Mouse (Mus musculus) forebrain, postnatal 0 days (tissue): ENCODE results near the gene Nr1h4. TPM values are rescaled to one million over a fixed set of nuclear protein-coding genes. Genes with fewer than 3 reads are reported as not detected.
A peak's percentile ranks its signal among the peaks of the same experiment; 100 is the strongest.

Source experiments
- ATAC-seq: fragments of 200-750 bp; cut with Nextera tagmentation; 2 replicates; pipeline ENCODE4 v1.8.0; 2017; ENCODE audit warnings: mild to moderate bottlenecking, moderate library complexity
- DNase-seq: peaks from one replicate; pipeline ENCODE4 v3.0.0-alpha.2; 2015
- H3K27ac ChIP-seq: fragments of 300-500 bp; sonication (generic); 2 replicates; pipeline ENCODE4 v1.5.1; 2014; ENCODE audit warnings: low read depth, mild to moderate bottlenecking, antibody characterized with exemption, low read length, moderate library complexity, mixed read lengths
- H3K27me3 ChIP-seq: fragments of 300-500 bp; sonication (generic); 2 replicates; pipeline ENCODE4 v1.6.1; 2014; ENCODE audit warnings: mild to moderate bottlenecking, low read length, mixed read lengths; ENCODE audit not compliant: insufficient read depth
- H3K36me3 ChIP-seq: fragments of 300-500 bp; sonication (generic); 2 replicates; pipeline ENCODE4 v1.6.1; 2014; ENCODE audit warnings: mild to moderate bottlenecking, moderate library complexity; ENCODE audit not compliant: insufficient read depth
- H3K4me1 ChIP-seq: fragments of 300-500 bp; sonication (generic); 2 replicates; pipeline ENCODE4 v1.6.1; 2014; ENCODE audit warnings: antibody characterized with exemption; ENCODE audit not compliant: insufficient read depth
- H3K4me2 ChIP-seq: fragments of 300-500 bp; sonication (generic); 2 replicates; pipeline ENCODE4 v1.6.1; 2014; ENCODE audit warnings: low read depth, mild to moderate bottlenecking, moderate library complexity
- H3K4me3 ChIP-seq: fragments of 300-500 bp; sonication (generic); 2 replicates; pipeline ENCODE4 v1.5.1; 2014; ENCODE audit warnings: low read depth, low read length, mixed read lengths
- H3K9ac ChIP-seq: fragments of 300-500 bp; sonication (generic); 2 replicates; pipeline ENCODE4 v1.6.1; 2014; ENCODE audit warnings: mild to moderate bottlenecking
- H3K9me3 ChIP-seq: fragments of 300-500 bp; sonication (generic); 2 replicates; pipeline ENCODE4 v1.6.1; 2016; ENCODE audit warnings: low read length
- CTCF ChIP-seq: sonication (generic); IDR thresholded peaks from 2 replicates; pipeline ENCODE4 v1.5.1; 2016; ENCODE audit warnings: antibody characterized with exemption, control low read depth, low read depth
- WGBS: fragments of 180-500 bp; shearing (Covaris S2); extraction: QIAGEN DNeasy Blood & Tissue Kit; methylation state at CpG from one replicate; pipeline ENCODE4 v1.1.7; 2014; 5-methylcytosine and 5-hydroxymethylcytosine counted together
- polyA plus RNA-seq: library from polyadenylated mRNA; unstranded; fragments of >200 nt; fragmentation: Nextera tagmentation; extraction: Ambion mirVana; gene quantifications from 2 replicates; pipeline ENCODE4 v1.2.1, GENCODE M21; 2015
- total RNA-seq: library from RNA; depleted of rRNA; stranded (reverse); fragments of >200 nt; gene quantifications from 2 replicates; pipeline ENCODE4 v1.2.3, GENCODE M21; 2014

The Nr1h4 gene
- total and polyA plus RNA-seq, 2 experiments from 2014 or later = not detected

GRCm38 (mm10) chr10:89508567-89508966, 24.8 kb downstream of the Nr1h4 start:
- H3K9me3 ChIP-seq = no peaks in the 10 kb centered on the region
- 79% methylated on average over 2 of the region's 2 CpGs for WGBS
- H3K4me3 ChIP-seq = no peak overlapping the region
- DNase-seq (no peak), ATAC-seq (no peak)
- no peak overlapping the region for H3K4me2 ChIP-seq
- TF ChIP-seq CTCF = no peak
- H3K27me3 ChIP-seq = no peaks in the 10 kb centered on the region
- no peak overlapping the region for H3K27ac ChIP-seq
- no peaks in the 10 kb centered on the region for H3K36me3 ChIP-seq
- H3K4me1 ChIP-seq = no peaks in the 10 kb centered on the region
- no peak overlapping the region for H3K9ac ChIP-seq

DNA sequence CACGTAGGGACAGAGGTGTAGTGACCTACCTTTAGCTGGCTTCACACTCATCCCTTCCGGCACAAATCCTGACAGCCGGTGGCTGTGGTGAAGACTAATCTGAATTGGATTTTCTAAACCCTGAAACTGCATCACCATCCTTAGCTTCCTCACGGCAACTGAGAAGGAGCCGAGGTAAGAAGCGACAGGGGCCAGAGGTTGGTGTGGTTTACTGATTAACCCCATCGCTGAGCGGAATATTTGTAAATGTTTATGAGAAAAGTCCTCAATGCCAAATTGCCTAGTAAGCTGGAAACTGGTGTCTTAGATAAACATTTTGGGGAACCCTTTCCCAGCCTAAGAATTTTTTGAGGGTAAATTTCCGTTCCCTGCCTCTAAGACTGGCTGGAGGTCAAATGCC, 26.9 kb downstream of the Nr1h4 start:
- Histone ChIP-seq H3K27ac (no peak overlapping the region), H3K9me3 (no peaks in the 10 kb centered on the region), H3K4me1 (no peaks in the 10 kb centered on the region), H3K27me3 (no peaks in the 10 kb centered on the region), H3K9ac (no peak overlapping the region), H3K36me3 (no peaks in the 10 kb centered on the region), H3K4me2 (no peak overlapping the region), H3K4me3 (no peak overlapping the region)
- no peak for TF ChIP-seq CTCF
- ATAC-seq (no peak), DNase-seq (no peak)
- 92% methylated on average over 9 of the region's 9 CpGs for WGBS

GRCm38 (mm10) chr10:89505592-89505955, 27.8 kb downstream of the Nr1h4 start:
- WGBS = 42% methylated on average over 5 of the region's 5 CpGs
- Histone ChIP-seq H3K4me3 (no peak overlapping the region), H3K9ac (no peak overlapping the region), H3K36me3 (no peaks in the 10 kb centered on the region), H3K4me1 (no peaks in the 10 kb centered on the region), H3K27me3 (no peaks in the 10 kb centered on the region), H3K9me3 (no peaks in the 10 kb centered on the region), H3K4me2 (no peak overlapping the region), H3K27ac (no peak overlapping the region)
- DNase-seq = peak; percentile 13
- ATAC-seq = no peak
- TF ChIP-seq CTCF = no peak

GRCm38 (mm10) chr10:89504952-89505591, 28.3 kb downstream of the Nr1h4 start:
- H3K9ac ChIP-seq = no peak overlapping the region
- peak; percentile 4 for DNase-seq
- no peaks in the 10 kb centered on the region for H3K9me3 ChIP-seq
- no peak for TF ChIP-seq CTCF
- no peak overlapping the region for H3K4me2 ChIP-seq
- WGBS = 84% methylated on average over 10 of the region's 10 CpGs
- H3K36me3 ChIP-seq = no peaks in the 10 kb centered on the region
- ATAC-seq = no peak
- no peak overlapping the region for H3K4me3 ChIP-seq
- H3K4me1 ChIP-seq = no peaks in the 10 kb centered on the region
- H3K27me3 ChIP-seq = no peaks in the 10 kb centered on the region
- no peak overlapping the region for H3K27ac ChIP-seq

- Histone ChIP-seq H3K4me3 (no peak overlapping the region), H3K9ac (no peak overlapping the region), H3K4me2 (no peak overlapping the region), H3K27me3 (no peaks in the 10 kb centered on the region), H3K9me3 (no peaks in the 10 kb centered on the region), H3K4me1 (no peaks in the 10 kb centered on the region), H3K36me3 (no peaks in the 10 kb centered on the region), H3K27ac (no peak overlapping the region)
- TF ChIP-seq CTCF = no peak
- ATAC-seq = no peak
- 81% methylated on average over 5 of the region's 5 CpGs for WGBS
- no peak for DNase-seq
These were observed 30.3 kb downstream of the Nr1h4 start for GRCm38 (mm10) chr10:89502986-89503560.

- Histone ChIP-seq H3K27me3 (no peaks in the 10 kb centered on the region), H3K36me3 (no peaks in the 10 kb centered on the region), H3K9ac (no peak overlapping the region), H3K9me3 (no peaks in the 10 kb centered on the region), H3K27ac (no peak overlapping the region), H3K4me3 (no peak overlapping the region), H3K4me1 (no peaks in the 10 kb centered on the region), H3K4me2 (no peak overlapping the region)
- WGBS = 90% methylated on average over 6 of the region's 6 CpGs
- TF ChIP-seq CTCF = no peak
- DNase-seq (no peak), ATAC-seq (no peak)
These were observed 31.5 kb downstream of the Nr1h4 start for GRCm38 (mm10) chr10:89501902-89502301.

DNA sequence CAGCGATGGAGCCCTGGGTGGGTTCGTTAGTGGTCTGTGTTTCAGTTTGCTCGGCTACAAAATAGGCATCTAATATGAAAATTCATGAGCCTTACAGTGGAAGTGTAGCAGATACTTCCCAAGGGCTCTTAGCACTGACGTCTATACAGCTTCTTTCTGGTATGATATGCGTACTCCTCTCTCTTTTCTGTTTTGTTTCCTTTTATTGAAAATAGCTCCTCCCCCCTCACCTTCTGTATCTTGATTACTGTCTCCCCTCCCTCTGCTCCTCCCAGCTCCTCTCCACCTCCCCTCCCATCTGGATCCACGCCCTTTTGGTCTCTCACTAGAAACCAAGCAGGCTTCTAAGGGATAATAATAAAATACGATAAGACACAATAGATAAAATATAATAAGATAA, 37.8 kb downstream of the Nr1h4 start:
- ATAC-seq (no peak), DNase-seq (no peak)
- Histone ChIP-seq H3K9ac (no peak overlapping the region), H3K4me1 (no peaks in the 10 kb centered on the region), H3K27me3 (no peaks in the 10 kb centered on the region), H3K4me3 (no peak overlapping the region), H3K36me3 (no peaks in the 10 kb centered on the region), H3K27ac (no peak overlapping the region), H3K9me3 (no peaks in the 10 kb centered on the region), H3K4me2 (no peak overlapping the region)
- TF ChIP-seq CTCF = no peak
- 59% methylated on average over 7 of the region's 7 CpGs for WGBS
